Mouse (Mus musculus): ENCODE measurements at regions not wholly inside any gene's neighbourhood (a gene's known extent, or its start where the extent isn't known, plus 50 kb on each side); places are given as distances from the start of the nearest gene placed in this dataset.

DNA sequence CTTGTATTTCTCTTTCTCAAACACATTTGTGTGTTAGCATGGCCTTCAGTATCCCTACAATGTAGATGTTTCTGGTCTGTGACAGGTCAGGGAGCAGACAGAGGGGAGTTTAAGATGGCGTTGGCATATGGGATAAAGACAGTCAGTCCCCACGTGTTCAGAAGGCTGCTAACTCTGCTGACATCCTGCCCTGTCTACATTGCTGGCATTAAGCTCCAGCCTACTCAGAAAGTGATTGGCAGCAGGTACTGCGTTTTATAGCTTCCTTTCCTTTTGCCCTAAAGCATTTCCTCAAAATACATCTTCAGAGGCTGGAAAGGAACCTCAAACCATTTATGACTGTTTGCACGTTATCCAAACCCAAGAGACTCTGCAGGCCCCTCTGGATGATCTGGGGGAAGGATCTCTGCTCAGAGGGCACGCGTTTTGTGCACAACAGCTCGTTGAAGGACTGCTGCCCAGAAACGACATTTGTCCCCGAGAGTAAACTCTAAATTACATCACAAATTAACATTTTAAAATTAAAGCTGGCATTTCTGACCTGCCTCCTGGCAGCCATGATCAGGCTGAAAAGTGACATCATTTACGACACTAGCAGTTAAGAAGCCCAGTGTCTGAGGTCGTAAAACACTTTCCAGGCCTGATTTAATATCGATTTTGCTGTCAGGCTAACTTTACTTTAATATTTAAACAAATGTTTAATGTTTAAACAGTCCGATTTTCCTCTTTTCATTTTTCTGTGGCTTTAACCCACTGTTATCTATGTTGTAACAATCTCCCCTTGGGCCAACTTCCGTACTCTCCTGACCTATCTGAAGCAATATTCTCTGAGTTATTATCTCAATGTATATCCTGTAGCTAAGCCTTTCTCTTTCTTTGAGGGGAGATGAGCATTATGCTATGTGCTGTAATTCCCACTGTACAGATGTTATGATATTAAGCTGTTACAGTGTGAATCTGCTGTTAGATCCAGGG lies 76.8 kb upstream of the Npvf start:
- TF ChIP-seq CTCF (IDR thresholded peaks at IDR 0.05) (no peak), EP300 (IDR thresholded peaks at IDR 0.05) (no peak)

Measured in lung, postnatal 0 days (tissue).